Mouse (Mus musculus) liver, postnatal 0 days (tissue): ENCODE data around the gene Pgpep1l.

Experiments
- CTCF ChIP-seq: sonication (generic); IDR thresholded peaks from 2 replicates; pipeline ENCODE4 v1.5.1; 2016; ENCODE audit warnings: antibody characterized with exemption, low read depth
- EP300 ChIP-seq: IDR thresholded peaks from 2 replicates; pipeline ENCODE4 v1.6.1; 2016; ENCODE audit warnings: antibody characterized with exemption, low read depth, mild to moderate bottlenecking

DNA sequence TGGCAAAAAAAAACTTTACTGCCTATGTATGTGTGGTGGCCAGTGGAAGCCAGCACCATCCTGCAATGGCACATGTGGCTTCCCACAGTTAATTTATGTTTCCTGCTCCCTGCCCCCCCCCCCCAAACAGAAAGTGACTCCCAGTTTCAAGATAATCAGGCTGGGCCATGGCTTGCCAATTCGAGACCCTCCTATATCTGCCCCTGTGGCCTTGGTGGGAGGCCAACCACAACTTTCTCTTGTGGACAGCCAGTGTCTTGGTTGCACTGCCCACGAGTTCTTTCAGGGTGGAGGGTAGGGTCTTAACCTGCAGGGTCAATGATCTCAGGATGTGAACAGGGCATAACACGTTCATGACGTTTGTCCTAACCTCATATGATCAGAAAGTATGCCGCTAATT lies 32.5 kb upstream of the Pgpep1l start:
- TF ChIP-seq CTCF (no peak), EP300 (no peak)
